Mouse (Mus musculus): ENCODE data around the gene Ypel1.

Ypel1 gene

DNA sequence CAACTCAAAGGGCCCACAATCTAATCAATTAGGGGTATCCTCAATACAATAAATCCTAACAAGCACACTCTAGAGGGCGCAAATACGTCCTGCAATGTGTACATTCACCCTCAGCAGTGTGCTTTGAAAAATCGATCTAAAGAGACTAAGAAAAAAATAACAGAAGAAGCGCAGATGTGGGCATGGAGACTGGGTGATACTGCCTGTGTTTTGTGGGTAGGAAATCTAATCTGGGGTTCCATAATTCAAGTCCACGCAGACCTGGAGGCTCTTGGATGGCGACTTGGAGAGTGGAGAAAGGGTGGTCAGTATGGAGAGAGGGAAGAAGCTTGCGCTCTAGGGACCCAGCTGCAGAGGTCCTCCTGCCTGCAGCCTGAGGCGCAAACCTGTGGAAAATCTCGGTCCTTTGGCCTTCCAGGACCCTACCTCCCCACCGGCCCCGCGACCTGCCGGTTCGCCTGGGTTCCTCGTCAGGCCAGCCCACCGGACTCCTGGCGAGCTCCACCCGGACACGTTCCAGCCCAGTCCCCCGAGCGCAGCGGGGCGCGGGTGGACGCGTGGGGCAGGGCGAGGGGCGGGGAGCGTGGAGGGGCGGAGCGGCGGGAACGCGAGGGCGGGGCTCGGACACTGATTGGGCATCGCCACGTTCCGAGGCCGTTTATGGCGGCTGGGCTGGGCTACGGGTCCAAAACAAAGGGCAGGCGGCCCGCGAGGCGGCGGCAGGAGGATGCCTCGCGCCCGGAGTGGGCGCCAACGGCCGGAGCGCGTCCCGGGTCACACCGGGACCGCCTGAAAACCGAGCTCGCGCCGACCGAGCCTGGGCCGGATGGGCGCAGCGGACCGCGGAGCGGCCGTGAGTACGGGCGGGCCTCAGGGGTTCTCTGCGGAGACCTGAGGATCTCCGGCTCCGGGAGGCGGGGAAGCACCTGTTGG, at the start of gene Ypel1:
Gene Ypel1, plus strand, starts transcription at position 186 of the 933 bp plus-strand sequence.
- DNase-seq = peak; percentile 91 to 95

GRCm38 (mm10) chr16:17024469-17025148, 44.9 kb upstream of the Ypel1 start:
- DNase-seq = peak; percentile 59 to 69

DNA sequence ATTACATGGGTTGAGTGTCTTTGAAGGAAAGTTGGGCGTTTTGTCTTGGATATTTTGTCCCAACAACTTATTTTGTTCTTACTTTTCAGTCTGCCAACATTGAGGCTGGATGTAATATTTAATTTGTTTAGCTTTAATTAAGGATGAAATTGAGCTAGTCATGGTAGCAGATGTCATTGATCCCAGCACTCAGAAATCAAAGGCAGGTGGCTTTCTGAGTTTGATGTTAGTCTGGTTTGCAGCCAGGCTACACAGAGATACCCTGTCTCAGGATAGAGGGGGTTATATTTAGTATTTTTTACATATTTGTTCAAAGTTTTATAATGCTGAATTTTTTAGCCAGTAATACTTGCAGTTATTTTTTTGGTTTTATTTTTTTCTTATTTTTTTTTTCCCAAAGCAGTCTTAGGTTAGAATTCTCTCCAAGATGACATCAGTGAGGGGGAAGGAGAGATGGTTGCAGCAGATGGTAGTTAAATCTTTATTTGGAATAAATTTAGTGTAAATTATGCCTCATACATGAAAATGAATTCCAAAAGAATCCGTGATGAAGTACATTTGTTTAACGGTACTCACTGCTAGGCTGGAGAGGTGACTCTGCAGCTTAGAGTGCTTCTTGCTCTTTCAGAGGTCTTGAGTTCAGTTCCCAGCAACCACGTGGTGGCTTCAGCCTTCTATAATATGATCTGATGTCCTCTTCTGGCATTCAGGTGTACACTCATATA, 39.4 kb upstream of the Ypel1 start:
- no peak for DNase-seq

GRCm38 (mm10) chr16:17033754-17034153, 35.7 kb upstream of the Ypel1 start:
- DNase-seq = no peak

GRCm38 (mm10) chr16:17040716-17041115, 28.8 kb upstream of the Ypel1 start:
- DNase-seq = no peak

DNA sequence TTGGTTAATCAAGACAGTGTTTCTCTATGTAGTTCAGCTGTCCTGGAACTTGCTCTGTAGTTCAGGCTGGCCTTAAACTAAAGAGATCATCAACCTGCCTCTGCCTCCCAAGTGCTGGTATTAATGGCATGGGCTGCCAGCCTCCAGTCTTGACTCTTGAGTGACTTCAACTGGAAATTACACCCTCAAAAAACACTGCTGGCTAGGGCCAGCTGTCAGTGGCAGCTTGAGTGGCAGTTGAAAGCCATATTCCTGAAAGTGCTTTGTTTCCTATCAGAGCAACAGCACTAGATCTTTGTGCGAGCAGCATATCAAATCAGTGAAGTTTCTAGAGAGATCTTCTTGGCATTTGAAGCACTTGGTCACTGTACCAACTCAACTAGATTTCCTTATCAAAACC, 28.1 kb upstream of the Ypel1 start:
- DNase-seq = no peak

- DNase-seq = no peak
Observed at GRCm38 (mm10) chr16:17044320-17044719, 25.2 kb upstream of the Ypel1 start.

GRCm38 (mm10) chr16:17045287-17045686, 24.2 kb upstream of the Ypel1 start:
- DNase-seq = no peak

- no peak for DNase-seq
Observed at GRCm38 (mm10) chr16:17049886-17050285, 19.6 kb upstream of the Ypel1 start.

GRCm38 (mm10) chr16:17052087-17052486, 17.4 kb upstream of the Ypel1 start:
- DNase-seq = no peak

DNA sequence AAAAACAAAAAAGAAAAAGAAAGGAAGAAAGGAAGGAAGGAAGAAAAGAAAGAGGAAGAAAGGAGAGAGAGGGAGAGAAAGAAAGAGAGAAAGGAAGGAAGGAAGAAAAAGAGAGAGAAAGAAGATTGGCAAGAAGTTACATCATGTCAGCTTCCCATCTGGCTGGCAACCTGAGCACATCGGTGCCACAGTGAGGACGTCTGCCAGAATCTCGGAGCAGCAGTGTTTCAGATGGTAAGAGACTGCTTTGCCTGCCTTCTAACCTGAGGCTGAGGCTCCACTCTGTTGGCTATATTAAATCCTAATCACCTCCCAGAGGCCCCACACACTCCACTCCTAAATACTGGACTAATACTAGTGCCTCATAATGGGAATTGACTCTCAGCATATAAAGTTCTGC, 15.6 kb upstream of the Ypel1 start:
- DNase-seq = peak; percentile 11 to 28

- no peak for DNase-seq
Observed at GRCm38 (mm10) chr16:17055584-17055983, 13.9 kb upstream of the Ypel1 start.

GRCm38 (mm10) chr16:17062338-17062737, 7.2 kb upstream of the Ypel1 start:
- DNase-seq = no peak

GRCm38 (mm10) chr16:17067552-17067951, 1.9 kb upstream of the Ypel1 start:
- DNase-seq = no peak

DNA sequence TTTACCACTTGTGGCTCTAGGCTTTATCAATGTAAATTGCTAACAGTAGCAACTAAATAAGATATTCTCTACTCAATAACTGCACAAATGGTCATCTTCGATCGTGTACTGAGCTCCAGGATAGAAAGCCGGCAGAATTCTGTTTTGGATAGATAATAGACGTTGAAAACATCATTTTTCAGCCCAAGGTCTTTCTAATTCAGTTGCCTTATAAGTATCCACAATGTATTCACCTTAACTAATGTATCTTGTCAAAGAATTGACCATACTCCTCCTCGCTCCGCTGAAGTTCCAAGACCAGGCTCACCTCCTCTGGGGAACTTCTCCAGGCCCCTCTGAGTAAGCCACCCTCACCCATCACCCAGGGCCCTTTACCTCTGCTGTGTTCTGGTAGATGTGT, 1.2 kb downstream of the Ypel1 start:
- DNase-seq = no peak

DNA sequence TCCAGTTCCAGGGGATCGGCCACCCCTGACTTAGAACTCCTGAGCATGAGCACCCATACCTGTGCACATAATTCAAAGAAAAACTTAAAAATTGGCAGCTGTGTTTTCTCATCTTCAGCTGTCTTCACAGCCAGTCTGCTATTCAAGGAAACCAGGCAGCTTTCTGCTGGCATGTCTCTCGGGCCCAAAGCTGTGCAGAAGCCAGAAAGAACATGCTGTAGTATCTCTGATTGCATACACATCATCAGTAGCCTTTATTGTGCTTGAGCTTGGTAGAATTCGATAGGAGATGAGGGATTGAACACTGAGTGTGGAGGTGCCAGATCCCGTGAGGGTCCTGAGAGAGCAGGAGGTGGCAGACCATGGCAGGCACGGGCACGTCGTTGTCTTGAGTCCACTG, 3.5 kb downstream of the Ypel1 start:
- DNase-seq = no peak

DNA sequence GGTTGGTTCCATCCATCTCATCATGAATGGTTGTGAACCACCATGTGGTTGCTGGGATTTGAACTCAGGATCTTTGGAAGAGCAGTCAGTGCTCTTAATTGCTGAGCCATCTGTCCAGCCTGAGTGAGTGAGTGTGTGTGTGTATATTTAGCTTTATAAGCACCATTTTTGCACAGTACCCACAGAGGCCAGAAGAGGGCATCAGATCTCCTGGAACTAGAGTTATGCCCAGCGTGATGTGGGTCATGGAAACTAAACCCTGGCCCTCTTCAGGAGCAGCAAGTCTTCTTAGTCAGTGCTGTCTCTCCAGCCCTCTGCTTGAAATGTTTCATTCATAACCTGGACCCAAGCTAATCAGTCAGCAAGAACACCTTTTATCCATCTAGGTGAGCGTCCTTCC, 6.8 kb downstream of the Ypel1 start:
- DNase-seq = no peak

GRCm38 (mm10) chr16:17076869-17077268, 7.4 kb downstream of the Ypel1 start:
- DNase-seq = no peak

- DNase-seq = no peak
Observed at GRCm38 (mm10) chr16:17078101-17078500, 8.6 kb downstream of the Ypel1 start.

- no peak for DNase-seq
Observed at GRCm38 (mm10) chr16:17082121-17082792, 12.8 kb downstream of the Ypel1 start.

DNA sequence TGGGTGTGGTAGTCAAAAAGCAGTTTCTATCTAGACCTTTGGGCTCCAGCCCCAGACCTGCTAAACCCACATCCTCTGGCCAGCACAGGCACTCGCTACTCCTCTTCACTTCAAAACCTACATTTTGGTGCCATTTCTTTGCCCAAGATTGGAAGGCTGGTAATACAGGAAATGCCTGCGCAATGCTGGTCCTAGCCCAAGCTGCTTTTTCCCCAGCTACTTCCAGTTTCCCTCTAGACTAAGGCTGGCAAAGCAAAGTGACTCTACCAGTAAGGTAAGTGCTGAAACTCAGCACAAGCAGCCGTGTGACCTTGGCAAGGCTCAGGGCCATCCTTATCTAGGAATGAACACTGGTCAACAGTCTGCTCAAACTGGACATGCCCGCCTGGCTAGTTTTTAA, 16.1 kb downstream of the Ypel1 start:
- DNase-seq = no peak

- no peak for DNase-seq
Observed at GRCm38 (mm10) chr16:17086241-17086640, 16.7 kb downstream of the Ypel1 start.

GRCm38 (mm10) chr16:17086669-17087193, 17.2 kb downstream of the Ypel1 start:
- DNase-seq = no peak

All from cerebellum, postnatal 25 days (tissue).